Mouse (Mus musculus): ENCODE data around the gene Gna15. TPM values are rescaled to one million over a fixed set of nuclear protein-coding genes. Genes with fewer than 3 reads are reported as not detected.
A peak's percentile ranks its signal among the peaks of the same experiment; 100 is the strongest.

Gene Gna15
- polyA plus RNA-seq, 1 experiment: 11.2 TPM

GRCm38 (mm10) chr10:81538321-81539048 lies 14.5 kb upstream of the Gna15 start:
- no peak overlapping the region for H3K9ac ChIP-seq (ENCODE audit: low read depth, poor library complexity, severe bottlenecking)
- no peak for TF ChIP-seq POLR2A (IDR thresholded peaks at IDR 0.05; ENCODE audit: insufficient read depth, low read length)
- TF ChIP-seq EP300 (IDR thresholded peaks at IDR 0.05; ENCODE audit: insufficient read depth, low read depth, low read length): no peak
- TF ChIP-seq CTCF (IDR thresholded peaks at IDR 0.05; ENCODE audit: low read depth, low read length): no peak
- peaks cover 12% of the 10 kb centered on the region for H3K4me1 ChIP-seq (ENCODE audit: control insufficient read depth, insufficient read depth, low read length)
- no peak overlapping the region for H3K4me3 ChIP-seq (ENCODE audit: low read depth, low read length)
- H3K9me3 ChIP-seq (replicated peaks; ENCODE audit: control insufficient read depth, insufficient read depth, low read length, poor library complexity, severe bottlenecking): no peaks in the 10 kb centered on the region
- no peaks in the 10 kb centered on the region for H3K27me3 ChIP-seq (ENCODE audit: control insufficient read depth, insufficient read depth, low read length, poor library complexity, severe bottlenecking)
- no peak overlapping the region for H3K27ac ChIP-seq (ENCODE audit: insufficient read depth, low read length)
- no peaks in the 10 kb centered on the region for H3K36me3 ChIP-seq (ENCODE audit: control insufficient read depth, insufficient read depth, low read length, poor library complexity, severe bottlenecking)

DNA sequence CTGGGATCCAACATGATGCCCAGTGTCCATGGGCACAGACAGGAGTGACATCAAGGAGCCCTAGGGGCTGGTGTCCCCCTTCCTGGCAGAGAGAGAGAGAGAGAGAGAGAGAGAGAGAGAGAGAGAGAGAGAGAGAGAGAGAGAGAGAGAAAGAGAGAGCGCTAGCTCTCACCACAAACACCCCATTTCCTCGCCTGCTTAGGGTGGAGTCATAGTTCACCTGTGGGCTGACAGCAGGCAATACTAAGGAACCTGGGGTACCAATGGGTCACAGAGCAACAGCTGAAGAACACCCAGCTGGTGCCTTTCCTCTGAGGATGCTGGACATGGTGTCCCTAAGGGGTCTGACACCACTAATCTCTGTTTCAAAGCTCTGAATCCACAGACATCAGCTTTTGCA lies 13.4 kb upstream of the Gna15 start:
- H3K4me1 ChIP-seq (ENCODE audit: control insufficient read depth, insufficient read depth, low read length): peaks cover 7% of the 10 kb centered on the region
- TF ChIP-seq POLR2A (IDR thresholded peaks at IDR 0.05; ENCODE audit: insufficient read depth, low read length): no peak
- TF ChIP-seq CTCF (IDR thresholded peaks at IDR 0.05; ENCODE audit: low read depth, low read length): no peak
- no peak for TF ChIP-seq EP300 (IDR thresholded peaks at IDR 0.05; ENCODE audit: insufficient read depth, low read depth, low read length)
- H3K27me3 ChIP-seq (ENCODE audit: control insufficient read depth, insufficient read depth, low read length, poor library complexity, severe bottlenecking): no peaks in the 10 kb centered on the region
- no peak overlapping the region for H3K9ac ChIP-seq (ENCODE audit: low read depth, poor library complexity, severe bottlenecking)
- H3K36me3 ChIP-seq (ENCODE audit: control insufficient read depth, insufficient read depth, low read length, poor library complexity, severe bottlenecking): no peaks in the 10 kb centered on the region
- H3K27ac ChIP-seq (ENCODE audit: insufficient read depth, low read length): no peak overlapping the region
- H3K9me3 ChIP-seq (replicated peaks; ENCODE audit: control insufficient read depth, insufficient read depth, low read length, poor library complexity, severe bottlenecking): no peaks in the 10 kb centered on the region
- no peak overlapping the region for H3K4me3 ChIP-seq (ENCODE audit: low read depth, low read length)

- no peak overlapping the region for H3K9ac ChIP-seq (ENCODE audit: low read depth, poor library complexity, severe bottlenecking)
- H3K9me3 ChIP-seq (replicated peaks; ENCODE audit: control insufficient read depth, insufficient read depth, low read length, poor library complexity, severe bottlenecking): no peaks in the 10 kb centered on the region
- TF ChIP-seq EP300 (IDR thresholded peaks at IDR 0.05; ENCODE audit: insufficient read depth, low read depth, low read length): no peak
- TF ChIP-seq POLR2A (IDR thresholded peaks at IDR 0.05; ENCODE audit: insufficient read depth, low read length): no peak
- TF ChIP-seq CTCF (IDR thresholded peaks at IDR 0.05; ENCODE audit: low read depth, low read length): peak; percentile 51
- no peak overlapping the region for H3K4me3 ChIP-seq (ENCODE audit: low read depth, low read length)
- no peaks in the 10 kb centered on the region for H3K27me3 ChIP-seq (ENCODE audit: control insufficient read depth, insufficient read depth, low read length, poor library complexity, severe bottlenecking)
- H3K27ac ChIP-seq (ENCODE audit: insufficient read depth, low read length): no peak overlapping the region
- peaks cover 7% of the 10 kb centered on the region for H3K4me1 ChIP-seq (ENCODE audit: control insufficient read depth, insufficient read depth, low read length)
- no peaks in the 10 kb centered on the region for H3K36me3 ChIP-seq (ENCODE audit: control insufficient read depth, insufficient read depth, low read length, poor library complexity, severe bottlenecking)
Measured at GRCm38 (mm10) chr10:81536734-81537133, 12.7 kb upstream of the Gna15 start.

DNA sequence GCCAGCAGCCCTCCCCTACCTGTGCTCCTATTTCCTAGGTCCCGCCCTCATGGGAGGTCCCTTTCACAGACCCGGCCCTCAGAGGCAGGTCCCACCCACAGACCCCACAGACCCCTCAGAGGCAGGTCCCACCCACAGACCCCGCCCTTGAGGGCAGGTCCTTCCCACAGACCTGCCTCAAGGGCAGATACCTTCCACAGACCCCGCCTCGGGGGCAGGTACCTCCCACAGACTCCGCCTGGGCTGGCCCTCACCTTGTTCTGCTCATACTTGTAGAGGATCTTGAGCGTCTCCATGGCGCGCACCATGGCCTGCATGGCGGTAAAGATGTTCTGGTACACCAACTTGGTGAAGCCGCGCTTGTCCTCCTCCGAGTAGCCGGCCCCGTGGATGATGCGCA lies 10.8 kb upstream of the Gna15 start:
- TF ChIP-seq POLR2A (IDR thresholded peaks at IDR 0.05; ENCODE audit: insufficient read depth, low read length): peak; percentile 86
- no peak for TF ChIP-seq EP300 (IDR thresholded peaks at IDR 0.05; ENCODE audit: insufficient read depth, low read depth, low read length)
- H3K4me3 ChIP-seq (ENCODE audit: low read depth, low read length): peak overlapping the region; percentile 67
- H3K9ac ChIP-seq (ENCODE audit: low read depth, poor library complexity, severe bottlenecking): peak overlapping the region; percentile 9
- no peaks in the 10 kb centered on the region for H3K36me3 ChIP-seq (ENCODE audit: control insufficient read depth, insufficient read depth, low read length, poor library complexity, severe bottlenecking)
- H3K27ac ChIP-seq (ENCODE audit: insufficient read depth, low read length): no peak overlapping the region
- H3K4me1 ChIP-seq (ENCODE audit: control insufficient read depth, insufficient read depth, low read length): peaks cover 7% of the 10 kb centered on the region
- H3K9me3 ChIP-seq (replicated peaks; ENCODE audit: control insufficient read depth, insufficient read depth, low read length, poor library complexity, severe bottlenecking): no peaks in the 10 kb centered on the region
- no peaks in the 10 kb centered on the region for H3K27me3 ChIP-seq (ENCODE audit: control insufficient read depth, insufficient read depth, low read length, poor library complexity, severe bottlenecking)

GRCm38 (mm10) chr10:81526779-81527178 lies 2.8 kb upstream of the Gna15 start:
- H3K9me3 ChIP-seq (replicated peaks; ENCODE audit: control insufficient read depth, insufficient read depth, low read length, poor library complexity, severe bottlenecking): no peaks in the 10 kb centered on the region
- H3K36me3 ChIP-seq (ENCODE audit: control insufficient read depth, insufficient read depth, low read length, poor library complexity, severe bottlenecking): no peaks in the 10 kb centered on the region
- no peak overlapping the region for H3K9ac ChIP-seq (ENCODE audit: low read depth, poor library complexity, severe bottlenecking)
- H3K27ac ChIP-seq (ENCODE audit: insufficient read depth, low read length): no peak overlapping the region
- H3K27me3 ChIP-seq (ENCODE audit: control insufficient read depth, insufficient read depth, low read length, poor library complexity, severe bottlenecking): no peaks in the 10 kb centered on the region
- H3K4me3 ChIP-seq (ENCODE audit: low read depth, low read length): no peak overlapping the region
- peaks cover 2% of the 10 kb centered on the region for H3K4me1 ChIP-seq (ENCODE audit: control insufficient read depth, insufficient read depth, low read length)
- TF ChIP-seq EP300 (IDR thresholded peaks at IDR 0.05; ENCODE audit: insufficient read depth, low read depth, low read length) (peak; percentile 34; the same call in 1 of the 2 replicates), POLR2A (IDR thresholded peaks at IDR 0.05; ENCODE audit: insufficient read depth, low read length) (no peak), CTCF (IDR thresholded peaks at IDR 0.05; ENCODE audit: low read depth, low read length) (peak; percentile 99)

DNA sequence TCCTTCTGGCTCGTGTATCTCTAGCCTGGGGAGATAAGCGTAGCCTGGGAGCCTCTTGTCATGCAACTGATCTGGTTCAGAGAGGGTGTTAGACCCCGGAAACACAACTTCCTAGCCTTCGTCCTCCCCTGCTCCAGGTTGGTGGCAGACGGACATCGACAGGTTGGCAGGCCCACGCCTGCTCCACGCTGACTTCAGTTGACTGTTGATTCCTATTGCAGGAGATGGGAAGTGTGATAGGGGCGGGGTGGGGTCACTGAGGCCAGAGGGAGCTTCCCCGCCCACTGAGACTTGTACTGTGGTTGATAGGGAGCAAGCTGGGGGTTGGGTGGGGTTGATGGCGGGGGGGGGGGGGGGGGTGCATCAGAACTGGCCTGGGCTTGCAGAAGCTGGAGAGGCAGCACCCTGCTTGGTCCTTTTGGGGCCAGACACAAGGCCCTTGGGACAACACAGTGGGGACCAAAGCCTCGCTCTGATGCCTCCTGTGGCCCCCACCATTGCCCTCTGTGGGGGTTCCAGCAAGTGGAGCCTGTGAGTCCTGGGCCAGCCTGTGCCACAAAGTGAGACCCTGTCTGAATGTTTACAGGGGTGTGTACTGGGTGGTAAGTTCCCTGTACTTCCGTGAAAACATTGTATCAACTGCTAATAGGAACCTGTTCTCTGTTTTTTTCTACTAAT lies 1.1 kb upstream of the Gna15 start:
- no peak for TF ChIP-seq POLR2A (IDR thresholded peaks at IDR 0.05; ENCODE audit: insufficient read depth, low read length)
- no peak for TF ChIP-seq EP300 (IDR thresholded peaks at IDR 0.05; ENCODE audit: insufficient read depth, low read depth, low read length)
- TF ChIP-seq CTCF (IDR thresholded peaks at IDR 0.05; ENCODE audit: low read depth, low read length): no peak
- H3K9ac ChIP-seq (ENCODE audit: low read depth, poor library complexity, severe bottlenecking): peak overlapping the region; percentile 53; the same call in 1 of the 2 replicates
- peaks cover 2% of the 10 kb centered on the region for H3K4me1 ChIP-seq (ENCODE audit: control insufficient read depth, insufficient read depth, low read length)
- no peaks in the 10 kb centered on the region for H3K36me3 ChIP-seq (ENCODE audit: control insufficient read depth, insufficient read depth, low read length, poor library complexity, severe bottlenecking)
- no peaks in the 10 kb centered on the region for H3K27me3 ChIP-seq (ENCODE audit: control insufficient read depth, insufficient read depth, low read length, poor library complexity, severe bottlenecking)
- no peak overlapping the region for H3K4me3 ChIP-seq (ENCODE audit: low read depth, low read length)
- no peaks in the 10 kb centered on the region for H3K9me3 ChIP-seq (replicated peaks; ENCODE audit: control insufficient read depth, insufficient read depth, low read length, poor library complexity, severe bottlenecking)
- H3K27ac ChIP-seq (ENCODE audit: insufficient read depth, low read length): 0 out of 2 replicates have a peak overlapping the region, but pooled peaks have one; percentile 1

Measured in ES-Bruce4 (cell line).